Mouse (Mus musculus): ENCODE measurements around the gene Zfp710.
"Not testable (repeated sequence)": the region's sequence is repeated elsewhere in the genome, so short reads cannot be mapped to it uniquely, and the experiment has no call there.

Zfp710 gene

DNA sequence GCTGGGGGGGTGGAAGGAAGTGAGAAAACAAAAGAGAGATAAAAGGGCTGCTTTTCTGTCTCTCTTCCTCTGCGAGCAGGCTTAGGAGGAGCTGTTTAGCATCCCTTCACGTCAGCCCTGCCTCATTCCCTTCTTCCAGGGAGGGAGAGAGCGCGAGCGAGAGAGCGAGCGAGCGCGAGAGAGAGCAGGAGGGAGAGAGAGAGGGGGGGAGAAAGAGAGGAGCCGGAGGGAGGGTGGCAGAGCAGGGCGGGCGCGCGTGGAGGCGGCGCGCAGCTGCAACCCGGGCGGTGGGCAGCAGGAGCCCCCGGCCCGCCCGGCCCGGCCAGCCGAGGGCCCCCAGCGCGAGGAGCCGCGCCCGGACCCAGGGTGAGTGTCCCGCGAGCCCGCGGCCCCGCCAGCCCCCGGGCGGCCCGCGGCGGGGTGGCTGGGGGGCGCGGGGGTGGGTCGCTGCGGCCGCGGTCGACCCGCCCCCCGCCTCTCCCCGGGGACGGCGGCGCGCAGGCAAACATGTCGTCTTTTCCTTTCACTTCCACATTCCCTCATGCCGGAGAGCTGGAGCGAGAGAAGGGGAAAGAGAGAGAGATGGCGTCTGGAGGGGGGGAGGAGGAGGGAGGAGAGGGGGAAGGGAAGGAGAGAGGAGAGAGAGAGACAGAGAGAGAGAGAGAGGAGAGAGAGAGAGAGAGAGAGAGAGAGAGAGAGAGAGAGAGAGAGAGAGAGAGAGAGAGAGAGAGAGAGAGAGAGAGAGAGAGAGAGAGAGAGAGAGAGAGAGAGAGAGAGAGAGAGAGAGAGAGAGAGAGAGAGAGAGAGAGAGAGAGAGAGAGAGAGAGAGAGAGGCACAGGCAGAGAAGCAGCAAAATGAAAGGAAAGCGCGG lies 1.7 kb downstream of the Zfp710 start:
- ATAC-seq (ENCODE audit: insufficient number of reproducible peaks, low FRiP score, low TSS enrichment), result 0 out of 2 replicates have a peak, but pooled peaks have one; percentile 43

DNA sequence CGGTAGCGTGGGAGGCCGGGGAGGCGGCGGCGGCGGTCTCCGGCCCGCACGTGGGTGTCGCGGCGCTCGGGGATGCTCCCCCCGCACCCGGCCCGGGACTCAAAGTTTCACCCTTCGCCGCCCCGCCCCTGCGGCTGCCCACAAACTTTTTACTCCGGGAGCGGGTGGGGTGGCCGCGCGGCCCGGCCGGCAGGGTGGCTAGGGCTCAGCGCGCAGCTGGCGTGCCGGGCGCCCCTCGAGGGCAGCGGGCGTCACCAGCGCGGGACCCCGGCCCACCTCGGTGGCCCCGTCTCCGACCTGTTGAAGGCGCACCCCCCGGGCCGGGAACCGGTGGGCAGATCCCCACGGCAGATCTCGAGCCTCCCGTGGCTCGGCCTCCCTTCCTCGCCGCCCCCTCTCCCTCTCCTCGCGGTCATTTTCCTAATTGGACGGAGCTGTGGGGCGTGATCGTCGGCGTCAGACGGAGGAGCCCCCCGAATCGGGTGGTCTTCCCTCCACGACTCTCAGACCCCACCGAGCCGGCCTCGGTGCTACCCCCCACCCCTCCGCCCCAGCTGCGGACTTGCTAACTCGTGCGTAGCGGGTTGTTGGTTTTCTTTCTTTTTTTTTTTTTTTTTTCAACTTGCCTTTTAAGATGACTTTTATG lies 2.5 kb downstream of the Zfp710 start:
- ATAC-seq (ENCODE audit: insufficient number of reproducible peaks, low FRiP score, low TSS enrichment), result 0 out of 2 replicates have a peak, but pooled peaks have one; percentile 7

- ATAC-seq (ENCODE audit: insufficient number of reproducible peaks, low FRiP score, low TSS enrichment), result no peak
These were observed 3.2 kb downstream of the Zfp710 start for GRCm38 (mm10) chr7:80027636-80028417.

GRCm38 (mm10) chr7:80028418-80028720 lies 3.8 kb downstream of the Zfp710 start:
- ATAC-seq (ENCODE audit: insufficient number of reproducible peaks, low FRiP score, low TSS enrichment), result no peak

DNA sequence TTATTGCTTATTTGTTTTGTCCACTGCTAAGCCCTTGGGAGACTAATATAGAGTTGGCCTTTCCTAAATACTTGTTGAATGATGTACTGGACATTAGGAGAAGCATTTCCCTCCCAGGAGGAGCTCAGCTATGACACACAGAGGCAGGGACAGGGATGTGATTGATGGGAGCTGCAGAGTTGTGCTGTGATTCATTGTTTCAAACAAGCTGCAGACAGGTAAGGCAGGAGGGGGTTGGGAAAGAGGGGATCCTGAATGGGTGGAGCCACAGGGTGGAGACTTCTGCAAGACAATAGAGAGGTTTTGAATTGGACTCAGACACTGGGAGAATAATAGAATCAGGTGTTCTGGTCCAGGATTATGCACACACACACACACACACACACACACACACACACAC lies 5.4 kb downstream of the Zfp710 start:
- no peak for ATAC-seq (ENCODE audit: insufficient number of reproducible peaks, low FRiP score, low TSS enrichment)

DNA sequence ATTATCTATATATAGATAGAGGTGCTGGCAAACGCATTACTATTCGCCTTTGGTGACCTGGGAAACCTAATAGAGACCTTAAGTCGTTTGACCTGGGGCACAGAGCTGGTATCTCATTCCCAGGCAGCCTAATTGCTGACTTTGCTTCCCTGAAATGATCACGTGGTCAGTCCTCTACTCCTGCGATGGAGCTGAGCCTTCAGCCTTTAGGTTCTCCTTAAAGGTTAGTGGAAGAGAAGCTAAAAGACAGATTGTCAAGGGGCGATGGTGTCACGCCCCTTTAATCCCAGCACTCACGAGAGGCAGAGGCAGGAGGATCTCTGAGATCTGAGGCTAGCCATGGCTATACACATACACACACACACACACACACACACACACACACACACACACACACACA lies 5.9 kb downstream of the Zfp710 start:
- no peak for ATAC-seq (ENCODE audit: insufficient number of reproducible peaks, low FRiP score, low TSS enrichment)

DNA sequence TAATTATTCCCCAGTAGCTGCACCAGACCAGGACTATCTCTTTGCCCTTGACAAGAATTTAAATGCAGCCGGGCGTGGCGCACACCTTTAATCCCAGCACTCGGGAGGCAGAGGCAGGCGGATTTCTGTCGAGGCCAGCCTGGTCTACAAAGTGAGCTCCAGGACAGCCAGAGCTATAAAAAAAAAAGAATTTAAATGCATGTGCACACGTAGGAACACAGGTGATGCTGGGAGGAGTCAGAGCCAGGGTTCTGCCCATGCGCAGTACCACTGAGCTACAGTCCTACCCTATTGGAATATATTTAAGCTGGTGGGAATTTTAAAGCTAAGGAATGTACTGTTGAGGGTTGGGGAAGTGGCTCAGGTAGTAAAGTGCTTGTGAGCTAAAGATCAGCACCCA lies 6.4 kb downstream of the Zfp710 start:
- no peak for ATAC-seq (ENCODE audit: insufficient number of reproducible peaks, low FRiP score, low TSS enrichment)

GRCm38 (mm10) chr7:80031478-80031877 lies 6.9 kb downstream of the Zfp710 start:
- ATAC-seq (ENCODE audit: insufficient number of reproducible peaks, low FRiP score, low TSS enrichment), result no peak

GRCm38 (mm10) chr7:80032216-80033052 lies 7.8 kb downstream of the Zfp710 start:
- ATAC-seq (ENCODE audit: insufficient number of reproducible peaks, low FRiP score, low TSS enrichment), result no peak

GRCm38 (mm10) chr7:80033064-80033717 lies 8.6 kb downstream of the Zfp710 start:
- ATAC-seq (ENCODE audit: insufficient number of reproducible peaks, low FRiP score, low TSS enrichment), result no peak

DNA sequence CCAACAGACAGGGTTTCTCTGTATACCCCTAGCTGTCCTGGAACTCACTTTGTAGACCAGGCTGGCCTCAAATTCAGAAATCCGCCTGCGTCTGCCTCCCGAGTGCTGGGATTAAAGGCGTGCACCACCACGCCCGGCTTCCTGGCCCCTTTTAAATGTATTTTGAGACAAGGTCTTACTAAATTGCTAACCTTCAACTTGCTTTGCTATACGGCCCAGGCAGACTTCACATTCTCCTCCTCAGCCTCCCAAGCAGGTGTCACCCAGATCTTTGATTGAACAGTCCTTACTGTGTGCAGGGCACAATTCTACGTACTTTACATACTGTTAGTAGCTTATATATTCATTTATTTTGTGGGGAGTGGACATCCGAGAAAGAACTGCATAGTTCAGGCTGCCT lies 9.2 kb downstream of the Zfp710 start:
- no peak for ATAC-seq (ENCODE audit: insufficient number of reproducible peaks, low FRiP score, low TSS enrichment)

DNA sequence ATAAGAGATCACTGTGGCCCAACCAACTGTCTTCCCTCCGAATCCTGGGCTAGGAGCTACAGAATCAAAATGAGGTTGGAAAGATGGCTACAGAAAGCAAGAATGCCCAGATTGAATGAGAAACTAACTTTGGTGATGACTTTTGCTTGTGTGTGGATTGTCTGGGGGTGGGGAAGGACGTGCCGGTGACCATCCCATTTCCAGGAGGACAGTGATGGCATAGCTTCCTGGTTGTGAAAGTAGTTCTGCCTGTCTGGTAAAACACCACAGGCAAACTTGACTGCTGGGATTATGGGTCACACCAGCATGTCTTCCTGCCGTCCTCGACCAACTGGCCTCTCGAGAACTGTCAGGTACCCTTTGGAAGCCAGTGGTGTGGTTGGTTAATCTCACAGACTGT lies 10.5 kb downstream of the Zfp710 start:
- ATAC-seq (ENCODE audit: insufficient number of reproducible peaks, low FRiP score, low TSS enrichment), result no peak

GRCm38 (mm10) chr7:80035748-80036147 lies 11.1 kb downstream of the Zfp710 start:
- ATAC-seq (ENCODE audit: insufficient number of reproducible peaks, low FRiP score, low TSS enrichment), result no peak

DNA sequence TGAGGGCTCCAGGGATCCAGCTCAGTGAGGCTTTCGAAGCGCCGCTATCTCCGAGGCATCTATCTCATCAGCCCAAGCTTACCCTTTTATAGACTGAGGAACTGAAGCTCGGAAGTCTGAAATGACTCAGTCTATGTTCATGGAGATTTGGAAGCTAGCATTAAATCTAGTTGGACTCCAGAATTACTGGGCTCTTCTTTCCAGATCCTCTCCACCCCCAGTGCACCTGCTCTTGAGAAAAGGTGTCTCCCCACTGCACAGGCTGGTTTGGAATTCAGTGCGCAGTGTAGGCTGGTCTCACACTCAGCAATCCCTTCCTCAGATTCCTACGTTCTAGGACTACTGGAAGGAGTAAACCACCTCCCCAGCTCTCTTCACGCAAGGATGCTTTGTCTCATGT lies 15.1 kb downstream of the Zfp710 start:
- no peak for ATAC-seq (ENCODE audit: insufficient number of reproducible peaks, low FRiP score, low TSS enrichment)

DNA sequence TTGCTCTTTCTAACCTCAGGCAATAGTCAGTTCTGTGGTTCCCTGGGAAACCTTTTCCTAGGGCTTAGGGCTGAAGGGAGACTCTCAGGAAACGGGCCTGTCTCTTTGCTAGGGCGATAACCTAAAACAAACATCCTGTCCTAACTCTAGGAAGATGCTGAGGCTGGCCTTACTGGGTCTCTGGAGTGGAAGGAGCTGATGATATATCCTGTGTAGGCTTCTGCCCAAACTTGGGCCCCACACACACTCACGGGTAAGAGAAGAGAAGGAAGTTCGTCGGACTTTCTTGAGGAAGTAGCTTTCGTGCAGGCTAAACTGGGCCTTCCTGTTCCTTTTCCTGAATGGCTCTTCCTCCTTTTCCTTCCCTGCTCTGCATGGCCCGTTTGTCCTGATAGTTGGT lies 19.6 kb downstream of the Zfp710 start:
- no peak for ATAC-seq (ENCODE audit: insufficient number of reproducible peaks, low FRiP score, low TSS enrichment)

DNA sequence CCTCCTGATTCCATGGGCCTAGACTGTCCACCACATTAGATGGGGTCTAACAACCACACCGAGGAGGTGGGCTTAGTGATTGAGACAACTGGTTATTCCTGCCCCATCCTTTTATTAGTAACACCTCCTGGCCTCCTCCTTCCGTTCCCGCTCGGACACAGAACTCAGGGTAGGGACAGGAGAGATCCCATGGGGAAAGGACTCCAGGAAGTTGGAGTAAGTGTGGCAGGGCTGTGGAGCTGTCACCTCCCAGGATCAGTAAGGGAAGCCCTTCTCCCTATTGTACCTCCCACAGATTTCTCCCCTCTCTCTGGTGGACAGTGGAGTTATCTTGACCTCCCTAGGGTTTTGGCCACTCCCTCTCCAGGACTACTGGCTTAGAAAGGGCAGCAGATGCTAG lies 22.4 kb downstream of the Zfp710 start:
- no peak for ATAC-seq (ENCODE audit: insufficient number of reproducible peaks, low FRiP score, low TSS enrichment)

DNA sequence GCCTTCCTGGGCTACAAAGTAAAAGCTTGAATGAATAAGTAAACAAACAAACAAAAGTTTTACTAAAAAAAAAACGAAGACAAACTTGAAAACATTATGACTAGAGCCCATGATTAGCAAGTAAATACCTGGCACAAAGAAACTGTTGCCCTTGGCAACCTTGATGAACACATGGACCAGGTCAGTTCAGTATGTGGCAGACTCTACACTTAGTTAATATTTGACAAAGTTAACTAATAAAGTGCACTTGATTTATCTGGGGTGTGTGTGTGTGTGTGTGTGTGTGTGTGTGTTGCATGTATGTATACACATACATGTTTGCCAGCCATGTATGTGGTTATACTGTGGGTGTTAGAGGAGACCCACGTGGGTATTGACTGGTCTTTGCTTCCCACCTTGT lies 25.1 kb downstream of the Zfp710 start:
- ATAC-seq (ENCODE audit: insufficient number of reproducible peaks, low FRiP score, low TSS enrichment), result no peak

DNA sequence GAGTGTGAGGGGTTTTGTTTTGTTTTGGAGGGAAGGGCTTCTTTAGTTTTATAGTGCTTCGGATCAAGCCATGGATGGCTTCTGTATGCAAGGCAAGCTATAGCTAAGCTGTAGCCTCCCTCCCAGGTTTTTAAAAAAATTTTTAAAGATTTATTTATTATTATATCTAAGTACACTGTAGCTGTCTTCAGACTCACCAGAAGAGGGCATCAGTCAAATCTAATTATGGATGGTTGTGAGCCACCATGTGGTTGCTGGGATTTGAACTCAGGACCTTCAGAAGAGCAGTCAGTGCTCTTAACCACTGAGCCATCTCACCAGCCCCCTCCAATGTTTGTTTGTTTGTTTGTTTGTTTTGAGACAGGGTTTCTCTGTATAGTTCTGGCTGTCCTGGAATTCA lies 25.8 kb downstream of the Zfp710 start:
- not testable (repeated sequence) for ATAC-seq (ENCODE audit: insufficient number of reproducible peaks, low FRiP score, low TSS enrichment)

DNA sequence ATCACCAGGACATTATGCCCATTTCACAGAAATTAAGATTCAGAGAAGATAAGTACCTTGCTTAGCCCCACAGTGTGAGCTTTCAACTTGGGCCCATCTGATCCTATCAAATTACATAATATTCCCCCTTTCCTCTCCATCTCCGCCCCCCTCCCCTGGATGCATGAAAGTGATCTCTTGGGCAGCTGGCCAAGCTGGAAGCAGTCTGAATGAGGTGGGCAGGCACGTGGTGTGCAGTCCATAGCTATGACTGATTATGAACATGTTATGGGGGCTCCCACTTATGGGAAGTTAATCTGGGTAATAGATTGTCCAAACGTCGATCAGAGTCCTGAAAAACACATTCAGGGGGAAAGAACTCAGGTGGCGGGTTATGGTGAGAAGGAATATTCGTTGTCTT lies 27.2 kb downstream of the Zfp710 start:
- ATAC-seq (ENCODE audit: insufficient number of reproducible peaks, low FRiP score, low TSS enrichment), result no peak

DNA sequence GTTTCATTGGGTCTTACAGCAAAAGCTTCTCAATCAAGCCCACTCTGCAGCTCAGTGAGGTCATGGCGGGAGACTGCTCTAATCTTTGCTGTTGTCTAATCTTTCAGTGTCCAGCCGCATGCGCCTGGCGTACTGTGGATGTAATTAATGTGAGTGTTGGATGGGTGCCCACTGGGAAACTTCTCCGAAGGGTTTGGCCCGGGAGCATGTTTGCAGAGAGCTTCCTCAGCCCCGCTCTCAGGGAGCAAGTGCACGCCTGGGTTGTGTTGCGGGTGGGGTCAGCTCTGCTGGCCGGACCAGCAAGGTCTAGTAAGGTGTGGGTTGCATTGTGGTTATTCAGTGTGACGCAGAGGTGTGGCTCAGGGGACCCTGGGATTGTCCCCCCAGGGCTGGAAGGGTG lies 27.6 kb downstream of the Zfp710 start:
- ATAC-seq (ENCODE audit: insufficient number of reproducible peaks, low FRiP score, low TSS enrichment), result no peak

Data from cerebellum, adult (tissue).